Mouse (Mus musculus): ENCODE data around the gene Auts2. TPM values are rescaled to one million over a fixed set of nuclear protein-coding genes. Genes with fewer than 3 reads are reported as not detected.

Gene Auts2
- polyA plus RNA-seq, 1 experiment from 2014 or later = 75.0 TPM

DNA sequence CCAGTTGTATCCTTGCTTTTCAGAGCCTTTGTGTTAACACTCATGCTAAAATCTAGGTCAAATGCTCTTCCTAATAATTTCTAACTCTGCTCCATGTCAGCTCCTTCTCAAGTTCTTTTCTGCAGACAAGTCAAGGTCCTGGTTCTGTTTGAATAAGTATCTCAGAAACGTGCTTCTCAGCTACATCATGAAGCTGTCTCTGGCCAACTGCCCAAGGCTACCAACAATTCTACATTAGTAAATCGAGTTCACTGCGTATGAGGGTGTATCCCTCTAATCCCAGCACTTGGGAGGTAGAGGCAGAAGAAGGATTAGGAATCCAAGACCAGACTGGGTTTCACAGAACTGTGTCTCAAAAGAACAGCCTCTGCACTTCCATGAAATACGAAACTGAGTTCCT, 1109.9 kb downstream of the Auts2 start:
- no peak overlapping the region for H3K4me2 ChIP-seq (ENCODE audit: low read length)
- no peaks in the 10 kb centered on the region for H3K27me3 ChIP-seq (ENCODE audit: control insufficient read depth, insufficient read depth, low read length)
- H3K36me3 ChIP-seq (ENCODE audit: control insufficient read depth, insufficient read depth, low read length) = peaks cover 13% of the 10 kb centered on the region
- H3K27ac ChIP-seq (replicated peaks; ENCODE audit: low read depth, low read length) = no peak overlapping the region
- no peak for ATAC-seq (ENCODE audit: low FRiP score, low TSS enrichment)
- peaks cover 5% of the 10 kb centered on the region; the same call in 1 of the 2 replicates for H3K4me1 ChIP-seq (ENCODE audit: control insufficient read depth, insufficient read depth, low read length)
- H3K9me3 ChIP-seq (ENCODE audit: control insufficient read depth, low read length) = no peaks in the 10 kb centered on the region
- no peak overlapping the region for H3K9ac ChIP-seq (replicated peaks; ENCODE audit: low read length)
- 90% methylated on average over 4 of the region's 4 CpGs for WGBS
- DNase-seq = no peak
- H3K4me3 ChIP-seq (replicated peaks; ENCODE audit: low read depth, low read length) = no peak overlapping the region

GRCm38 (mm10) chr5:131431896-131432295, 1111.2 kb downstream of the Auts2 start:
- no peak overlapping the region for H3K4me3 ChIP-seq (replicated peaks; ENCODE audit: low read depth, low read length)
- H3K4me2 ChIP-seq (ENCODE audit: low read length) = no peak overlapping the region
- H3K27ac ChIP-seq (replicated peaks; ENCODE audit: low read depth, low read length) = no peak overlapping the region
- no peaks in the 10 kb centered on the region for H3K9me3 ChIP-seq (ENCODE audit: control insufficient read depth, low read length)
- no peak overlapping the region for H3K9ac ChIP-seq (replicated peaks; ENCODE audit: low read length)
- DNase-seq = no peak
- no peak for ATAC-seq (ENCODE audit: low FRiP score, low TSS enrichment)
- 88% methylated on average over 7 of the region's 7 CpGs for WGBS
- H3K27me3 ChIP-seq (ENCODE audit: control insufficient read depth, insufficient read depth, low read length) = no peaks in the 10 kb centered on the region
- H3K4me1 ChIP-seq (ENCODE audit: control insufficient read depth, insufficient read depth, low read length) = peaks cover 5% of the 10 kb centered on the region; the same call in 1 of the 2 replicates
- peaks cover 7% of the 10 kb centered on the region for H3K36me3 ChIP-seq (ENCODE audit: control insufficient read depth, insufficient read depth, low read length)

- Histone ChIP-seq H3K27me3 (ENCODE audit: control insufficient read depth, insufficient read depth, low read length) (no peaks in the 10 kb centered on the region), H3K4me2 (ENCODE audit: low read length) (no peak overlapping the region), H3K9me3 (ENCODE audit: control insufficient read depth, low read length) (no peaks in the 10 kb centered on the region), H3K36me3 (ENCODE audit: control insufficient read depth, insufficient read depth, low read length) (no peaks in the 10 kb centered on the region), H3K4me3 (replicated peaks; ENCODE audit: low read depth, low read length) (no peak overlapping the region), H3K27ac (replicated peaks; ENCODE audit: low read depth, low read length) (no peak overlapping the region), H3K9ac (replicated peaks; ENCODE audit: low read length) (no peak overlapping the region), H3K4me1 (ENCODE audit: control insufficient read depth, insufficient read depth, low read length) (no peaks in the 10 kb centered on the region)
- ATAC-seq (ENCODE audit: low FRiP score, low TSS enrichment) = no peak
- peak; percentile 88 for DNase-seq
- 34% methylated on average over 8 of the region's 8 CpGs for WGBS
Measured at GRCm38 (mm10) chr5:131430109-131430508, 1113.0 kb downstream of the Auts2 start.

- Histone ChIP-seq H3K27me3 (ENCODE audit: control insufficient read depth, insufficient read depth, low read length) (no peaks in the 10 kb centered on the region), H3K36me3 (ENCODE audit: control insufficient read depth, insufficient read depth, low read length) (no peaks in the 10 kb centered on the region), H3K4me1 (ENCODE audit: control insufficient read depth, insufficient read depth, low read length) (no peaks in the 10 kb centered on the region), H3K9ac (replicated peaks; ENCODE audit: low read length) (no peak overlapping the region), H3K27ac (replicated peaks; ENCODE audit: low read depth, low read length) (no peak overlapping the region), H3K4me2 (ENCODE audit: low read length) (no peak overlapping the region), H3K4me3 (replicated peaks; ENCODE audit: low read depth, low read length) (no peak overlapping the region), H3K9me3 (ENCODE audit: control insufficient read depth, low read length) (no peaks in the 10 kb centered on the region)
- WGBS = 67% methylated on average over 6 of the region's 6 CpGs
- ATAC-seq (ENCODE audit: low FRiP score, low TSS enrichment) (no peak; the same call in 1 of the 2 replicates), DNase-seq (no peak)
Measured at GRCm38 (mm10) chr5:131429563-131429962, 1113.6 kb downstream of the Auts2 start.

DNA sequence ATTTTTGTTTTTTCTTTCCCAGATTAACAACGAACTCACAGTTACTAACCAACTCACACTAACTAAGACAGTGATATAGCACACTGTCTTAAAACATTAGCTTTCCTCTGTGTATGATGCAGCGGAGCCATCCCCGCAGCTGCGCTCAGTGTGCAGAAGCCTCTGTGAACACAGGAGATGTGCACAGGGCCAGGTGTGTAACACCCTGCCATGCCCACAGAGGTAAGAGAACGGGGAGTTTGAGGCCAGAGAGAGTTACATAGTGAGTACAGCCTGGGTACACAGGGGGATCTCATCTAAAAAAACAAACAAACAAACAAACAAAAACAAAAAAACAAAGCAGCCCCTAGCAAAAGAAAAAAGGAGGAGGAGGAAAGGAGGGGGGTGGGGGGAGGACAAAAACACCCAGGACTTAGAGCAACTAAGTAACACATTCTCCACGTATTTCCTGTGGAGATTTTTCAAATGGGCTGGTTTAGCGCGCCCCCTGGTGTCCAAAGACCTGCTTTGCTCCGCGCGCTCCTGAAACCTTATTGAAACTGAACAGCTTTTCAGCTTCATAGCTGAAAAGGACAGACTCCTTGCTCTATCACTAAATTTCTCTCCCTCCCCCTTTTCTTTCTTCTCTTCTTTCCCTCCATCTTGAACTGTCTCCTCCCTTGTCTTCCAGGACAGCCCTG, 1115.3 kb downstream of the Auts2 start:
- no peak overlapping the region for H3K9ac ChIP-seq (replicated peaks; ENCODE audit: low read length)
- no peak overlapping the region for H3K27ac ChIP-seq (replicated peaks; ENCODE audit: low read depth, low read length)
- no peaks in the 10 kb centered on the region for H3K4me1 ChIP-seq (ENCODE audit: control insufficient read depth, insufficient read depth, low read length)
- H3K36me3 ChIP-seq (ENCODE audit: control insufficient read depth, insufficient read depth, low read length) = no peaks in the 10 kb centered on the region
- no peak for ATAC-seq (ENCODE audit: low FRiP score, low TSS enrichment)
- no peak overlapping the region for H3K4me3 ChIP-seq (replicated peaks; ENCODE audit: low read depth, low read length)
- DNase-seq = peak; percentile 93
- no peaks in the 10 kb centered on the region for H3K9me3 ChIP-seq (ENCODE audit: control insufficient read depth, low read length)
- H3K27me3 ChIP-seq (ENCODE audit: control insufficient read depth, insufficient read depth, low read length) = no peaks in the 10 kb centered on the region
- H3K4me2 ChIP-seq (ENCODE audit: low read length) = no peak overlapping the region
- 31% methylated on average over 11 of the region's 11 CpGs for WGBS

DNA sequence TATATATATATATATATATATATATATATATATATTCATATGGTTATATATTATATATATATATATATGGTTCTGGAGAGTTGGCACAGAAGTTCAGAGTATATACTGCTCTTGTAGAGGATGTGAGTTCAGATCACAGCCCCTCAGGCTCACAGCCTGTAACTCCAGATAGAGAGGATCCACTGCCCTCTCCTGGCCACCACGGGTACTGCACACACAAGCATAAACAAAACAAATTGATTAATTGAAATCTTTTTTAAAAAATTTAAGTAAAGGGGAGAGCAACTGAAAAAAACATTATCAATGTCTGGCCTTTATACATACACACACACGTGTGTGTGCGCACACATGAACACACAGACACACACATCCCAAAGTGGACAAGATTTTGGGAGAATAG, 1120.4 kb downstream of the Auts2 start:
- H3K4me2 ChIP-seq (ENCODE audit: low read length) = no peak overlapping the region
- no peaks in the 10 kb centered on the region for H3K4me1 ChIP-seq (ENCODE audit: control insufficient read depth, insufficient read depth, low read length)
- ATAC-seq (ENCODE audit: low FRiP score, low TSS enrichment) = no peak
- H3K27me3 ChIP-seq (ENCODE audit: control insufficient read depth, insufficient read depth, low read length) = 0 out of 2 replicates have a peak, but pooled peaks cover 5% of the 10 kb centered on the region
- no peaks in the 10 kb centered on the region for H3K36me3 ChIP-seq (ENCODE audit: control insufficient read depth, insufficient read depth, low read length)
- no peak overlapping the region for H3K4me3 ChIP-seq (replicated peaks; ENCODE audit: low read depth, low read length)
- 91% methylated on average over 3 of the region's 3 CpGs for WGBS
- no peak for DNase-seq
- no peak overlapping the region for H3K9ac ChIP-seq (replicated peaks; ENCODE audit: low read length)
- no peaks in the 10 kb centered on the region for H3K9me3 ChIP-seq (ENCODE audit: control insufficient read depth, low read length)
- no peak overlapping the region for H3K27ac ChIP-seq (replicated peaks; ENCODE audit: low read depth, low read length)

GRCm38 (mm10) chr5:131420406-131420805, 1122.7 kb downstream of the Auts2 start:
- 0 out of 2 replicates have a peak, but pooled peaks cover 5% of the 10 kb centered on the region for H3K27me3 ChIP-seq (ENCODE audit: control insufficient read depth, insufficient read depth, low read length)
- no peaks in the 10 kb centered on the region for H3K4me1 ChIP-seq (ENCODE audit: control insufficient read depth, insufficient read depth, low read length)
- no peaks in the 10 kb centered on the region for H3K9me3 ChIP-seq (ENCODE audit: control insufficient read depth, low read length)
- 79% methylated on average over 2 of the region's 2 CpGs for WGBS
- DNase-seq (no peak), ATAC-seq (ENCODE audit: low FRiP score, low TSS enrichment) (no peak)
- no peak overlapping the region for H3K9ac ChIP-seq (replicated peaks; ENCODE audit: low read length)
- no peak overlapping the region for H3K4me2 ChIP-seq (ENCODE audit: low read length)
- no peak overlapping the region for H3K4me3 ChIP-seq (replicated peaks; ENCODE audit: low read depth, low read length)
- no peak overlapping the region for H3K27ac ChIP-seq (replicated peaks; ENCODE audit: low read depth, low read length)
- no peaks in the 10 kb centered on the region for H3K36me3 ChIP-seq (ENCODE audit: control insufficient read depth, insufficient read depth, low read length)

GRCm38 (mm10) chr5:131415902-131416545, 1127.1 kb downstream of the Auts2 start:
- Histone ChIP-seq H3K36me3 (ENCODE audit: control insufficient read depth, insufficient read depth, low read length) (no peaks in the 10 kb centered on the region), H3K9me3 (ENCODE audit: control insufficient read depth, low read length) (no peaks in the 10 kb centered on the region), H3K27ac (replicated peaks; ENCODE audit: low read depth, low read length) (no peak overlapping the region), H3K4me1 (ENCODE audit: control insufficient read depth, insufficient read depth, low read length) (no peaks in the 10 kb centered on the region), H3K9ac (replicated peaks; ENCODE audit: low read length) (no peak overlapping the region), H3K4me3 (replicated peaks; ENCODE audit: low read depth, low read length) (no peak overlapping the region), H3K27me3 (ENCODE audit: control insufficient read depth, insufficient read depth, low read length) (0 out of 2 replicates have a peak, but pooled peaks cover 5% of the 10 kb centered on the region), H3K4me2 (ENCODE audit: low read length) (no peak overlapping the region)
- DNase-seq (no peak), ATAC-seq (ENCODE audit: low FRiP score, low TSS enrichment) (no peak)
- WGBS = 92% methylated on average over 1 of the region's 1 CpGs

DNA sequence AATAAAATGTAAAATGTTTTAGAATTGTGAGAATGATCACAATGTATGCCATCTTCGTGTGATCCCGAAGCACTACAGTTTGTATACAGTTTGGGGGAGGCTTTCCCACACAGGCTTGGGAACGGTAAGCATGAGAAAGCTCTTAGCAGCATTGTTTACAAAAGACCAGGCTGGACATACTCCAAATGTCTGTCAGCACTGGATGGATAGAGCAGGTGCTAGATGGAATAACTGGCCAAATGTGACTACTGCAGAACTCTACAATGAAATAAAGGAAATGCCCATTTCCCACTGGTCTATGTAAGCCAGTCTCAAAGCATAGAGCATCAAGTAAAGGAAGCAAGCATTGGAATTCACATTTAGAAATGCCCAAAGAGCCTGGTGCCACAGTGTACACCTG, 1144.9 kb downstream of the Auts2 start:
- ATAC-seq (ENCODE audit: low FRiP score, low TSS enrichment) = no peak
- Histone ChIP-seq H3K4me2 (ENCODE audit: low read length) (no peak overlapping the region), H3K27me3 (ENCODE audit: control insufficient read depth, insufficient read depth, low read length) (no peaks in the 10 kb centered on the region), H3K4me1 (ENCODE audit: control insufficient read depth, insufficient read depth, low read length) (no peaks in the 10 kb centered on the region), H3K9me3 (ENCODE audit: control insufficient read depth, low read length) (no peaks in the 10 kb centered on the region), H3K9ac (replicated peaks; ENCODE audit: low read length) (no peak overlapping the region), H3K4me3 (replicated peaks; ENCODE audit: low read depth, low read length) (no peak overlapping the region), H3K27ac (replicated peaks; ENCODE audit: low read depth, low read length) (no peak overlapping the region), H3K36me3 (ENCODE audit: control insufficient read depth, insufficient read depth, low read length) (no peaks in the 10 kb centered on the region)
- DNase-seq = no peak
- WGBS = 83% methylated on average over 3 of the region's 3 CpGs
